8 mouse cellular contexts compared by ENCODE assay signal in the genomic region with DNA sequence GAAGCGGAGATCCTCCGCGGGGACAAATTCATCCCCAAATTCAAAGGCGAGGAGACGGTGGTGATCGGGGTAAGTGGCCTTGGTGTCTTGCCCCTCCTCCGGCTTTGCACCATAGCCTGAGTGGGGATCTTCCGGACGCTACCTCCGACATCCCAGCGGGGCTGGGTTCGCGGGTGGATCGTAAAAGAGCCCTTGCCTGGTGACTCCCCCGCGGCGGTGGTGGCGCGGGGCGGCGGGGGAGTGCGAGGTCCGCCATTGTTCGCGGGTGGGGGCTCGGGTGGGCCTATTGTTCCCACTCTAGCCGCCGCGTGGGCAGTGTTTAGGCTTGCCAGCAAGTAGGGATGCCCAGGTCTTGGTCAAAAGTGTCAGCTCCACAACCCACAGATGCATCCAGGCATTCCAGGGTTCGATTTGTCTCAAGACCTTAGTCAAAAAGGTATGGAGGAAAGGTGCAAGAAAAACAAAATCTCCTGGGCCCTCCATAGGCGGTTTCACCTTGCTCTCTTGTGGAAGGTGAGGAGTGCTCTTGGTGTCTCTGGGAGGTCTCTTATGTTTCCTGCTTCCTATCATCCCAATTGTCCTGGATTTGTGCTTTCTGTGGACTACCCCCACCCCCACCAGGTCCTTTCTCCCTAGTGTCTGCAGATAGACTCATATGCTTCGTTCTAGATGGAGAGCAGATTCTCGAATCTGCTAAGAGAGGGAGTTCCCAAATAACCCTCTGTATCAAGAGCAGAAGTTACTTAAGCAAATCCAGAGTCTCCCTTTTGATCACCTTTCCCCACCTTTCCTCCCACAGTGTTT. TPM values are rescaled to one million over a fixed set of nuclear protein-coding genes. Genes with fewer than 3 reads are reported as not detected.
A peak's percentile ranks its signal among the peaks of the same experiment; 100 is the strongest.
DNase-seq lines count a peak whose midpoint lies in the region; ATAC-seq and TF ChIP-seq lines count a peak whose summit lies in the region.

No protein-coding gene starts in this region.

- H3K27me3 ChIP-seq in embryonic facial prominence, embryonic 13.5 days, result peaks cover 5% of the 10 kb centered on the region; the same call in 1 of the 2 replicates
- peaks cover 20% of the 10 kb centered on the region for H3K27me3 ChIP-seq in intestine, embryonic 14.5 days (replicated peaks; ENCODE audit: control insufficient read depth, insufficient read depth, low read length)
- H3K27me3 ChIP-seq in myocyte (ENCODE audit: control insufficient read depth, insufficient read depth, insufficient read length), result no peaks in the 10 kb centered on the region

- DNase-seq in left cerebral cortex, postnatal 4 days, result peak; percentile 43
- no peak for DNase-seq in left cerebral cortex, adult 11 months (ENCODE audit: low spot score)
- DNase-seq in intestine, embryonic 14.5 days (ENCODE audit: low spot score), result peak; percentile 54
- no peak for DNase-seq in urinary bladder, postnatal 36 days (ENCODE audit: low spot score in 2 of 2)

- TF ChIP-seq POLR2A in bone marrow macrophage, adult 2 months (IDR thresholded peaks at IDR 0.05; ENCODE audit: borderline replicate concordance, low read depth, low read length), result no peak
- no peak for TF ChIP-seq POLR2A in myocyte (IDR thresholded peaks at IDR 0.05; ENCODE audit: insufficient read length, low read depth)

- H3K36me3 ChIP-seq in embryonic facial prominence, embryonic 13.5 days, result peaks cover 4% of the 10 kb centered on the region; the same call in 1 of the 2 replicates
- H3K36me3 ChIP-seq in intestine, embryonic 14.5 days (ENCODE audit: control insufficient read depth, insufficient read depth, low read length), result no peaks in the 10 kb centered on the region
- no peaks in the 10 kb centered on the region for H3K36me3 ChIP-seq in myocyte (ENCODE audit: control insufficient read depth, insufficient read depth)

- H3K4me1 ChIP-seq in bone marrow macrophage, adult 2 months (ENCODE audit: control insufficient read depth, insufficient read depth, low read length), result peaks cover 3% of the 10 kb centered on the region
- peaks cover 18% of the 10 kb centered on the region for H3K4me1 ChIP-seq in embryonic facial prominence, embryonic 13.5 days
- no peaks in the 10 kb centered on the region for H3K4me1 ChIP-seq in intestine, embryonic 14.5 days (replicated peaks; ENCODE audit: control insufficient read depth, insufficient read depth, low read length)

- peak overlapping the region; percentile 92 for H3K4me2 ChIP-seq in embryonic facial prominence, embryonic 13.5 days
- H3K4me2 ChIP-seq in intestine, embryonic 14.5 days (ENCODE audit: low read length), result peak overlapping the region; percentile 97
- H3K4me2 ChIP-seq in myocyte (ENCODE audit: low read depth), result peak overlapping the region; percentile 92

- intact Hi-C loops in left cerebral cortex, postnatal 4 days (cut with DNase I), result loop anchor here (2.0 to 10.0 kb wide), 3 partner anchors 65 to 169 kb away; partner anchors contain the start of gene Epc2

- H3K27ac ChIP-seq in bone marrow macrophage, adult 2 months (ENCODE audit: insufficient read depth, low read depth, low read length), result no peak overlapping the region
- no peak overlapping the region for H3K27ac ChIP-seq in embryonic facial prominence, embryonic 13.5 days
- H3K27ac ChIP-seq in intestine, embryonic 14.5 days (ENCODE audit: low read depth), result no peak overlapping the region

- peak overlapping the region; percentile 42 for H3K4me3 ChIP-seq in bone marrow macrophage, adult 2 months (ENCODE audit: insufficient read depth, low read length)
- H3K4me3 ChIP-seq in embryonic facial prominence, embryonic 13.5 days, result peak overlapping the region; percentile 92
- H3K4me3 ChIP-seq in intestine, embryonic 14.5 days (ENCODE audit: low read depth, low read length), result peak overlapping the region; percentile 62
- peak overlapping the region; percentile 19 for H3K4me3 ChIP-seq in myocyte

- H3K9ac ChIP-seq in embryonic facial prominence, embryonic 13.5 days, result peak overlapping the region; percentile 77
- peak overlapping the region; percentile 30 for H3K9ac ChIP-seq in intestine, embryonic 14.5 days (ENCODE audit: low read length)

- no peaks in the 10 kb centered on the region for H3K9me3 ChIP-seq in embryonic facial prominence, embryonic 13.5 days
- 0 out of 2 replicates have a peak, but pooled peaks cover 4% of the 10 kb centered on the region for H3K9me3 ChIP-seq in intestine, embryonic 14.5 days (ENCODE audit: control insufficient read depth, low read length)

- H3K79me2 ChIP-seq in myocyte (ENCODE audit: control insufficient read depth, insufficient read depth), result no peaks in the 10 kb centered on the region

- WGBS in embryonic facial prominence, embryonic 13.5 days, result under 1% methylated on average over 33 of the region's 33 CpGs
- 1% methylated on average over 33 of the region's 33 CpGs for WGBS in intestine, embryonic 14.5 days

- ATAC-seq in embryonic facial prominence, embryonic 13.5 days (ENCODE audit: insufficient number of reproducible peaks, insufficient read depth, low FRiP score, low TSS enrichment, low read depth), result 0 out of 2 replicates have a peak, but pooled peaks have one; percentile 15
- ATAC-seq in intestine, embryonic 14.5 days (replicated peaks; ENCODE audit: low FRiP score, low TSS enrichment, low read depth), result peak; percentile 40; the same call in 1 of the 2 replicates
- no peak for ATAC-seq in erythroblast, adult 5-6 weeks (replicated peaks; ENCODE audit: low FRiP score, poor library complexity, severe bottlenecking)

- H3ac ChIP-seq in myocyte (ENCODE audit: control insufficient read depth, insufficient read length), result no peak overlapping the region

- no peak for TF ChIP-seq CTCF in bone marrow macrophage, adult 2 months (IDR thresholded peaks at IDR 0.05; ENCODE audit: low read depth, low read length)

TF ChIP-seq in myocyte, 11 proteins besides CTCF, POLR2A, EP300 and RAD21:
- TF ChIP-seq MYOD1 (IDR thresholded peaks at IDR 0.05; ENCODE audit: control insufficient read depth in 1 of 3, insufficient read length in 2 of 3, low read depth in 2 of 3), result no peak
- no peak for TF ChIP-seq MYOG (IDR thresholded peaks at IDR 0.05; ENCODE audit: control insufficient read depth in 1 of 3, insufficient read depth in 1 of 3, insufficient read length in 2 of 3, low read depth in 2 of 3)
- no peak for TF ChIP-seq E2F4 (IDR thresholded peaks at IDR 0.05; ENCODE audit: insufficient read depth)
- no peak for TF ChIP-seq SRF (IDR thresholded peaks at IDR 0.05; ENCODE audit: control insufficient read depth, insufficient read length, low read depth)
- no peak for TF ChIP-seq TCF3 (IDR thresholded peaks at IDR 0.05; ENCODE audit: insufficient read length, low read depth)
- no peak for TF ChIP-seq CEBPB (IDR thresholded peaks at IDR 0.05; ENCODE audit: insufficient read depth, poor library complexity, severe bottlenecking)
- no peak for TF ChIP-seq MAX (IDR thresholded peaks at IDR 0.05; ENCODE audit: low read depth)
- TF ChIP-seq REST (IDR thresholded peaks at IDR 0.05; ENCODE audit: insufficient read depth, insufficient read length), result no peak
TF ChIP-seq in myocyte: peak in this region for 0.

RNA-seq across cellular contexts. Expression of gene Kif5c, which starts 0.8 kb away (rescaled TPM):
- total RNA-seq in left cerebral cortex, postnatal 4 days (2021), result 100 to 1,000 TPM; 441 to 484 TPM
- polyA plus RNA-seq in bone marrow macrophage, adult 2 months (2012; ENCODE audit: insufficient read depth, insufficient read length, missing spikeins), result 4.1 and 7.3 TPM in 2 replicates
- 9.0 and 10.1 TPM in 2 replicates for polyA plus RNA-seq in embryonic facial prominence, embryonic 13.5 days (2015; fragmentation: Nextera tagmentation; extraction: Ambion mirVana)
- 11.3 and 11.9 TPM in 2 replicates for polyA plus RNA-seq in intestine, embryonic 14.5 days (2014; fragmentation: Nextera tagmentation; extraction: Ambion mirVana)
- polyA plus RNA-seq in myocyte (2012; fragmentation: generic; extraction: Trizol), result 6.2 TPM
- total RNA-seq in erythroblast, adult 5-6 weeks (2015; ENCODE audit: low replicate concordance), result 0.19 TPM in 1 of 2 replicates, not detected in the other
- total RNA-seq in erythroblast, adult 5-6 weeks (2017; ENCODE audit: low replicate concordance), result 0.51 and 5.2 TPM in 2 replicates

Comparison
In these comparisons a context has a peak if more than half of its experiments do, and no peak if none do; other contexts are left out.
1. DNase-seq: peak in left cerebral cortex, postnatal 4 days (single experiment) and intestine, embryonic 14.5 days (single experiment); none in left cerebral cortex, adult 11 months (single experiment) and urinary bladder, postnatal 36 days (0 of 2).
2. H3K4me3 ChIP-seq: peak in every context shown above with its lines; median percentile 92 in embryonic facial prominence, embryonic 13.5 days; 62 in intestine, embryonic 14.5 days; 42 in bone marrow macrophage, adult 2 months; 19 in myocyte.
3. Peak in every context shown above with its lines, with median percentiles within 50 percentile points of each other: H3K4me2 ChIP-seq.